Mouse (Mus musculus) hindbrain, embryonic 11.5 days (tissue): ENCODE measurements at regions not wholly inside any gene's neighbourhood (a gene's known extent, or its start where the extent isn't known, plus 50 kb on each side); places are given as distances from the start of the nearest gene placed in this dataset.

Experiments used
- ATAC-seq: fragments of 200-750 bp; cut with Nextera tagmentation; 2 replicates; pipeline ENCODE4 v1.8.0; 2017; ENCODE audit warnings: mild to moderate bottlenecking, moderate TSS enrichment, moderate library complexity; ENCODE audit not compliant: low FRiP score
- DNase-seq: peaks from one replicate; pipeline ENCODE4 v3.0.0-alpha.2; 2015; ENCODE audit warnings: low spot score
- H3K27ac ChIP-seq: fragments of 300-500 bp; sonication (generic); 2 replicates; pipeline ENCODE4 v1.5.1; 2014; ENCODE audit warnings: mild to moderate bottlenecking, low read depth, low read length
- H3K27me3 ChIP-seq: fragments of 300-500 bp; sonication (generic); 2 replicates; pipeline ENCODE4 v1.6.1; 2014; ENCODE audit warnings: mild to moderate bottlenecking, low read length, moderate library complexity, mixed read lengths; ENCODE audit not compliant: control insufficient read depth, insufficient read depth
- H3K36me3 ChIP-seq: fragments of 300-500 bp; sonication (generic); 2 replicates; pipeline ENCODE4 v1.6.1; 2014; ENCODE audit warnings: mild to moderate bottlenecking, low read length, moderate library complexity, mixed read lengths; ENCODE audit not compliant: control insufficient read depth, insufficient read depth
- H3K4me1 ChIP-seq: fragments of 300-500 bp; sonication (generic); replicated peaks from 2 replicates; pipeline ENCODE4 v1.6.1; 2014; ENCODE audit warnings: low read length, mixed read lengths; ENCODE audit not compliant: control insufficient read depth, insufficient read depth
- H3K4me2 ChIP-seq: fragments of 300-500 bp; sonication (generic); replicated peaks from 2 replicates; pipeline ENCODE4 v1.6.1; 2014; ENCODE audit warnings: mild to moderate bottlenecking, low read depth, low read length
- H3K4me3 ChIP-seq: fragments of 300-500 bp; sonication (generic); 2 replicates; pipeline ENCODE4 v1.5.1; 2014; ENCODE audit warnings: low read depth, low read length
- H3K9ac ChIP-seq: fragments of 300-500 bp; sonication (generic); 2 replicates; pipeline ENCODE4 v1.6.1; 2014; ENCODE audit warnings: low read depth, low read length
- H3K9me3 ChIP-seq: fragments of 300-500 bp; sonication (generic); 2 replicates; pipeline ENCODE4 v1.6.1; 2016; ENCODE audit warnings: low read length; ENCODE audit not compliant: control insufficient read depth
- WGBS: fragments of 180-500 bp; shearing (Covaris S2); extraction: QIAGEN DNeasy Blood & Tissue Kit; methylation state at CpG from one replicate; pipeline ENCODE4 v1.1.7; 2014; 5-methylcytosine and 5-hydroxymethylcytosine counted together

- Histone ChIP-seq H3K4me3 (no peak overlapping the region), H3K27me3 (no peaks in the 10 kb centered on the region), H3K9ac (no peak overlapping the region), H3K36me3 (no peaks in the 10 kb centered on the region), H3K27ac (no peak overlapping the region), H3K4me1 (no peaks in the 10 kb centered on the region), H3K9me3 (no peaks in the 10 kb centered on the region), H3K4me2 (no peak overlapping the region)
- DNase-seq (no peak), ATAC-seq (no peak)
- 45% methylated on average over 2 of the region's 2 CpGs for WGBS
Observed at GRCm38 (mm10) chr5:55395986-55396385, 1397.7 kb downstream of the Stim2 start.

GRCm38 (mm10) chr5:55416146-55416545 lies 1417.8 kb downstream of the Stim2 start:
- no peak overlapping the region for H3K27ac ChIP-seq
- no peaks in the 10 kb centered on the region for H3K9me3 ChIP-seq
- H3K27me3 ChIP-seq, result no peaks in the 10 kb centered on the region
- H3K4me2 ChIP-seq, result no peak overlapping the region
- no peak overlapping the region for H3K4me3 ChIP-seq
- H3K9ac ChIP-seq, result no peak overlapping the region
- DNase-seq, result no peak
- no peaks in the 10 kb centered on the region for H3K4me1 ChIP-seq
- 85% methylated on average over 5 of the region's 5 CpGs for WGBS
- no peak for ATAC-seq
- H3K36me3 ChIP-seq, result no peaks in the 10 kb centered on the region

GRCm38 (mm10) chr5:55439158-55439557 lies 1440.9 kb downstream of the Stim2 start:
- Histone ChIP-seq H3K9me3 (no peaks in the 10 kb centered on the region), H3K27me3 (no peaks in the 10 kb centered on the region), H3K4me2 (no peak overlapping the region), H3K9ac (no peak overlapping the region), H3K4me3 (no peak overlapping the region), H3K27ac (no peak overlapping the region), H3K4me1 (no peaks in the 10 kb centered on the region), H3K36me3 (no peaks in the 10 kb centered on the region)
- ATAC-seq, result no peak
- no peak for DNase-seq
- 83% methylated on average over 3 of the region's 3 CpGs for WGBS

GRCm38 (mm10) chr5:55449064-55449463 lies 1450.8 kb downstream of the Stim2 start:
- H3K9ac ChIP-seq, result no peak overlapping the region
- ATAC-seq (no peak), DNase-seq (no peak)
- no peak overlapping the region for H3K4me2 ChIP-seq
- no peak overlapping the region for H3K27ac ChIP-seq
- 83% methylated on average over 5 of the region's 5 CpGs for WGBS
- no peaks in the 10 kb centered on the region for H3K27me3 ChIP-seq
- H3K4me3 ChIP-seq, result no peak overlapping the region
- H3K4me1 ChIP-seq, result no peaks in the 10 kb centered on the region
- no peaks in the 10 kb centered on the region for H3K36me3 ChIP-seq
- H3K9me3 ChIP-seq, result no peaks in the 10 kb centered on the region
